Mouse (Mus musculus) neural tube, embryonic 12.5 days (tissue): ENCODE measurements around the gene Isg20. TPM values are rescaled to one million over a fixed set of nuclear protein-coding genes. Genes with fewer than 3 reads are reported as not detected.
A peak's percentile ranks its signal among the peaks of the same experiment; 100 is the strongest.

ENCODE experiments used
- ATAC-seq: fragments of 200-750 bp; cut with Nextera tagmentation; 2 replicates; pipeline ENCODE4 v1.8.0; 2017; ENCODE audit warnings: low read depth, mild to moderate bottlenecking, moderate TSS enrichment, moderate library complexity; ENCODE audit not compliant: low FRiP score
- H3K27ac ChIP-seq: fragments of 300-500 bp; sonication (generic); 2 replicates; pipeline ENCODE4 v1.5.1; 2016
- H3K27me3 ChIP-seq: fragments of 300-500 bp; sonication (generic); replicated peaks from 2 replicates; pipeline ENCODE4 v1.6.1; 2016; ENCODE audit warnings: mild to moderate bottlenecking
- H3K36me3 ChIP-seq: fragments of 300-500 bp; sonication (generic); 2 replicates; pipeline ENCODE4 v1.6.1; 2016; ENCODE audit warnings: mild to moderate bottlenecking
- H3K4me1 ChIP-seq: fragments of 300-500 bp; sonication (generic); 2 replicates; pipeline ENCODE4 v1.6.1; 2016
- H3K4me2 ChIP-seq: fragments of 300-500 bp; sonication (generic); replicated peaks from 2 replicates; pipeline ENCODE4 v1.6.1; 2016; ENCODE audit warnings: mild to moderate bottlenecking
- H3K4me3 ChIP-seq: fragments of 300-500 bp; sonication (generic); 2 replicates; pipeline ENCODE4 v1.5.1; 2016
- H3K9ac ChIP-seq: fragments of 300-500 bp; sonication (generic); 2 replicates; pipeline ENCODE4 v1.6.1; 2016; ENCODE audit warnings: mild to moderate bottlenecking
- H3K9me3 ChIP-seq: fragments of 300-500 bp; sonication (generic); 2 replicates; pipeline ENCODE4 v1.6.1; 2016; ENCODE audit warnings: mild to moderate bottlenecking
- WGBS: fragments of 180-500 bp; shearing (Covaris S2); methylation state at CpG from one replicate; pipeline ENCODE4 v1.1.7; 2016; 5-methylcytosine and 5-hydroxymethylcytosine counted together
- polyA plus RNA-seq: library from polyadenylated mRNA; unstranded; fragments of >200 nt; fragmentation: Nextera tagmentation; extraction: Ambion mirVana; gene quantifications from 2 replicates; pipeline ENCODE4 v1.2.1, GENCODE M21; 2016

Isg20 gene
- polyA plus RNA-seq = 0.38 and 0.41 TPM in 2 replicates

GRCm38 (mm10) chr7:78912974-78913474, at the start of gene Isg20:
Gene Isg20, plus strand, starts transcription at chr7:78913424.
- H3K36me3 ChIP-seq = 0 out of 2 replicates have a peak, but pooled peaks cover 4% of the 10 kb centered on the region
- H3K27me3 ChIP-seq = no peaks in the 10 kb centered on the region
- H3K9me3 ChIP-seq = no peaks in the 10 kb centered on the region
- ATAC-seq = no peak
- WGBS = 59% methylated on average over 5 of the region's 5 CpGs
- no peak within 1 kb of the TSS for H3K27ac ChIP-seq
- 0 out of 2 replicates have a peak within 1 kb of the TSS, but pooled peaks have one; percentile 17 for H3K9ac ChIP-seq
- H3K4me2 ChIP-seq = peak within 1 kb of the TSS; percentile 48
- H3K4me1 ChIP-seq = peaks cover 26% of the 10 kb centered on the region
- H3K4me3 ChIP-seq = no peak within 1 kb of the TSS

GRCm38 (mm10) chr7:78863796-78864445, 49.3 kb upstream of the Isg20 start:
- no peak overlapping the region for H3K4me3 ChIP-seq
- WGBS = 72% methylated on average over 7 of the region's 7 CpGs
- no peak overlapping the region for H3K9ac ChIP-seq
- H3K9me3 ChIP-seq = no peaks in the 10 kb centered on the region
- no peaks in the 10 kb centered on the region for H3K27me3 ChIP-seq
- H3K27ac ChIP-seq = no peak overlapping the region
- H3K4me2 ChIP-seq = no peak overlapping the region
- H3K4me1 ChIP-seq = no peaks in the 10 kb centered on the region
- ATAC-seq = no peak
- H3K36me3 ChIP-seq = no peaks in the 10 kb centered on the region

- ATAC-seq = no peak
- Histone ChIP-seq H3K9me3 (no peaks in the 10 kb centered on the region), H3K27ac (no peak overlapping the region), H3K4me2 (no peak overlapping the region), H3K9ac (no peak overlapping the region), H3K36me3 (no peaks in the 10 kb centered on the region), H3K27me3 (no peaks in the 10 kb centered on the region), H3K4me1 (no peaks in the 10 kb centered on the region), H3K4me3 (no peak overlapping the region)
- 73% methylated on average over 4 of the region's 4 CpGs for WGBS
Measured at GRCm38 (mm10) chr7:78864446-78864802, 48.8 kb upstream of the Isg20 start.

- H3K9ac ChIP-seq = no peak overlapping the region
- WGBS = 70% methylated on average over 12 of the region's 12 CpGs
- H3K36me3 ChIP-seq = no peaks in the 10 kb centered on the region
- H3K9me3 ChIP-seq = no peaks in the 10 kb centered on the region
- H3K4me2 ChIP-seq = no peak overlapping the region
- no peak overlapping the region for H3K4me3 ChIP-seq
- no peak overlapping the region for H3K27ac ChIP-seq
- no peaks in the 10 kb centered on the region for H3K4me1 ChIP-seq
- no peak for ATAC-seq
- no peaks in the 10 kb centered on the region for H3K27me3 ChIP-seq
Measured at GRCm38 (mm10) chr7:78865212-78865949, 47.8 kb upstream of the Isg20 start.

GRCm38 (mm10) chr7:78868731-78869130, 44.5 kb upstream of the Isg20 start:
- 75% methylated on average over 5 of the region's 5 CpGs for WGBS
- no peaks in the 10 kb centered on the region for H3K9me3 ChIP-seq
- H3K4me1 ChIP-seq = no peaks in the 10 kb centered on the region
- no peak overlapping the region for H3K27ac ChIP-seq
- H3K27me3 ChIP-seq = no peaks in the 10 kb centered on the region
- H3K9ac ChIP-seq = no peak overlapping the region
- H3K36me3 ChIP-seq = no peaks in the 10 kb centered on the region
- H3K4me3 ChIP-seq = no peak overlapping the region
- no peak overlapping the region for H3K4me2 ChIP-seq
- no peak for ATAC-seq

GRCm38 (mm10) chr7:78872366-78872765, 40.9 kb upstream of the Isg20 start:
- H3K4me3 ChIP-seq = no peak overlapping the region
- H3K9me3 ChIP-seq = no peaks in the 10 kb centered on the region
- no peaks in the 10 kb centered on the region for H3K4me1 ChIP-seq
- H3K27me3 ChIP-seq = no peaks in the 10 kb centered on the region
- no peak for ATAC-seq
- H3K9ac ChIP-seq = no peak overlapping the region
- 87% methylated on average over 6 of the region's 6 CpGs for WGBS
- H3K4me2 ChIP-seq = no peak overlapping the region
- H3K27ac ChIP-seq = no peak overlapping the region
- H3K36me3 ChIP-seq = no peaks in the 10 kb centered on the region

GRCm38 (mm10) chr7:78872831-78873230, 40.4 kb upstream of the Isg20 start:
- WGBS = 81% methylated on average over 5 of the region's 5 CpGs
- no peak overlapping the region for H3K9ac ChIP-seq
- ATAC-seq = no peak

GRCm38 (mm10) chr7:78881607-78882468, 31.4 kb upstream of the Isg20 start:
- Histone ChIP-seq H3K4me2 (peak overlapping the region; percentile 78), H3K36me3 (no peaks in the 10 kb centered on the region), H3K4me3 (peak overlapping the region; percentile 50), H3K9me3 (no peaks in the 10 kb centered on the region), H3K4me1 (peaks cover 47% of the 10 kb centered on the region), H3K9ac (peak overlapping the region; percentile 67; the same call in 1 of the 2 replicates), H3K27ac (no peak overlapping the region), H3K27me3 (0 out of 2 replicates have a peak, but pooled peaks cover 3% of the 10 kb centered on the region)
- WGBS = 8% methylated on average over 16 of the region's 16 CpGs
- ATAC-seq = 0 out of 2 replicates have a peak, but pooled peaks have one; percentile 10

More at GRCm38 (mm10) chr7:78872831-78873230, 40.4 kb upstream of the Isg20 start:
- Histone ChIP-seq H3K9me3 (no peaks in the 10 kb centered on the region), H3K4me3 (no peak overlapping the region), H3K27ac (no peak overlapping the region), H3K27me3 (no peaks in the 10 kb centered on the region), H3K4me2 (no peak overlapping the region), H3K36me3 (no peaks in the 10 kb centered on the region), H3K4me1 (no peaks in the 10 kb centered on the region)

- Histone ChIP-seq H3K27me3 (0 out of 2 replicates have a peak, but pooled peaks cover 3% of the 10 kb centered on the region), H3K9ac (peak overlapping the region; percentile 67), H3K4me2 (peak overlapping the region; percentile 78), H3K4me1 (peaks cover 53% of the 10 kb centered on the region), H3K36me3 (no peaks in the 10 kb centered on the region), H3K4me3 (peak overlapping the region; percentile 50), H3K9me3 (no peaks in the 10 kb centered on the region), H3K27ac (peak overlapping the region; percentile 50; the same call in 1 of the 2 replicates)
- 1% methylated on average over 23 of the region's 23 CpGs for WGBS
- ATAC-seq = peak; percentile 58
Measured at GRCm38 (mm10) chr7:78882469-78882837, 30.8 kb upstream of the Isg20 start.

- ATAC-seq = no peak
- H3K4me2 ChIP-seq = peak overlapping the region; percentile 78
- under 1% methylated on average over 34 of the region's 34 CpGs for WGBS
- peaks cover 61% of the 10 kb centered on the region for H3K4me1 ChIP-seq
- 0 out of 2 replicates have a peak, but pooled peaks cover 3% of the 10 kb centered on the region for H3K27me3 ChIP-seq
- H3K36me3 ChIP-seq = no peaks in the 10 kb centered on the region
- peak overlapping the region; percentile 50 for H3K27ac ChIP-seq
- peak overlapping the region; percentile 50 for H3K4me3 ChIP-seq
- H3K9me3 ChIP-seq = no peaks in the 10 kb centered on the region
- peak overlapping the region; percentile 67 for H3K9ac ChIP-seq
Measured at GRCm38 (mm10) chr7:78883016-78883725, 30.1 kb upstream of the Isg20 start.

GRCm38 (mm10) chr7:78883726-78884060, 29.5 kb upstream of the Isg20 start:
- no peaks in the 10 kb centered on the region for H3K36me3 ChIP-seq
- ATAC-seq = no peak
- WGBS = 3% methylated on average over 7 of the region's 8 CpGs
- peak overlapping the region; percentile 78 for H3K4me2 ChIP-seq
- 0 out of 2 replicates have a peak, but pooled peaks cover 3% of the 10 kb centered on the region for H3K27me3 ChIP-seq
- peaks cover 63% of the 10 kb centered on the region for H3K4me1 ChIP-seq
- peak overlapping the region; percentile 50 for H3K27ac ChIP-seq
- peak overlapping the region; percentile 50 for H3K4me3 ChIP-seq
- peak overlapping the region; percentile 67 for H3K9ac ChIP-seq
- no peaks in the 10 kb centered on the region for H3K9me3 ChIP-seq
